Mouse (Mus musculus): ENCODE data around the gene Cdk9. TPM values are rescaled to one million over a fixed set of nuclear protein-coding genes. Genes with fewer than 3 reads are reported as not detected.

The Cdk9 gene
- polyA plus RNA-seq (2017; shearing (Covaris generic)), result 45.1 TPM

GRCm38 (mm10) chr2:32712934-32713817 is at the start of gene Cdk9:
Gene Cdk9 (minus strand): TSS chr2:32713076.

GRCm38 (mm10) chr2:32757056-32757845 is 44.4 kb upstream of the Cdk9 start, which contains the start of gene Tor2a:
Gene Tor2a (plus strand): TSS chr2:32757234.

GRCm38 (mm10) chr2:32740916-32741272 is 28.0 kb upstream of the Cdk9 start, which contains the start of gene 6330409D20Rik:
Gene 6330409D20Rik (minus strand): TSS chr2:32741016.

DNA sequence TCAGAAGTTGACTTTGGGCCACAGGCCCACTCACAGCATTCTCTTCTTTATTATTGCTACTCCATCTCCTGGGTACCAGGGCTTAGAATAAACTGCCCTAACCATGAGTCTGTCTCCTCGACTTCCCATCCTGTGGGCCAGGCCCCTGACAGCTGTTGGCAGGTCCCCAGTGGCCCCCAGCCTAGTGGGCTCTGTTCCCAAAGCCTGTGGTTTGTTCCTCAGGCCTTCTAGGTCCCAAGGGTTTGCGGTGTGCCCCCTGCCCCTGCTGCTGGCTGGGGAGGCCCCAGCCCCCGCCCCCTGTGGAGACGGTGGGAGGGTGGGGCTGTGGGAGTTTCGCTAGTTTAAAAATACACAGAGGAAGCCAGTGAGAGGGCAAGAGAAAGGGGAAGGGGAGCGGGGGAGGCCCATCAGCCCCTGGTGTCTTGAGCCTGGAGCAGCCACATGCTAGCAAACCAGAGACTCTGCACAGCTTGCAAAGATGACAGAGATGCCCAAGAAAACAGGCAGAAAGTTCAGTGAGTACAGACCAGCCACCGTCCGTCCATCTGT is 7.9 kb upstream of the Cdk9 start, which contains the start of gene Sh2d3c:
Sh2d3c (plus strand) TSS at position 375 of the 549 bp plus-strand sequence.

GRCm38 (mm10) chr2:32704021-32704421 is 8.9 kb downstream of the Cdk9 start, which contains the start of gene Fpgs:
Gene Fpgs (minus strand): TSS chr2:32704145.

Other genes with a start within 250 kb of the Cdk9 start
- 72.8 TPM for gene Fam102a, start 177.7 kb downstream of the Cdk9 start, polyA plus RNA-seq (2017; shearing (Covaris generic))
- 148 TPM for gene Dpm2, start 142.2 kb downstream of the Cdk9 start, polyA plus RNA-seq (2017; shearing (Covaris generic))
- not detected for gene Pip5kl1, start 138.3 kb downstream of the Cdk9 start, polyA plus RNA-seq (2017; shearing (Covaris generic))
- not detected for gene 9430097D07Rik, start 137.4 kb downstream of the Cdk9 start, polyA plus RNA-seq (2017; shearing (Covaris generic))
- gene St6galnac4, start 126.0 kb downstream of the Cdk9 start, polyA plus RNA-seq (2017; shearing (Covaris generic)), result 62.6 TPM
- gene St6galnac6, start 113.4 kb downstream of the Cdk9 start, polyA plus RNA-seq (2017; shearing (Covaris generic)), result 6.3 TPM
- gene Ak1, start 91.3 kb downstream of the Cdk9 start, polyA plus RNA-seq (2017; shearing (Covaris generic)), result not detected
- gene Eng, start 66.5 kb downstream of the Cdk9 start, polyA plus RNA-seq (2017; shearing (Covaris generic)), result 0.41 TPM
- 24.0 TPM for gene Fpgs, start 8.9 kb downstream of the Cdk9 start, polyA plus RNA-seq (2017; shearing (Covaris generic))
- 135 TPM for gene Sh2d3c, start 8.0 kb upstream of the Cdk9 start, polyA plus RNA-seq (2017; shearing (Covaris generic))
- gene 6330409D20Rik, start 27.9 kb upstream of the Cdk9 start, polyA plus RNA-seq (2017; shearing (Covaris generic)), result 1.0 TPM
- 85.3 TPM for gene Tor2a, start 44.2 kb upstream of the Cdk9 start, polyA plus RNA-seq (2017; shearing (Covaris generic))
- gene Ttc16, start 62.6 kb upstream of the Cdk9 start, polyA plus RNA-seq (2017; shearing (Covaris generic)), result 1.7 TPM
- gene Ptrh1, start 62.7 kb upstream of the Cdk9 start, polyA plus RNA-seq (2017; shearing (Covaris generic)), result 6.9 TPM
- gene Cfap157, start 71.4 kb upstream of the Cdk9 start, polyA plus RNA-seq (2017; shearing (Covaris generic)), result not detected
- 6.1 TPM for gene Stxbp1, start 134.2 kb upstream of the Cdk9 start, polyA plus RNA-seq (2017; shearing (Covaris generic))
- gene Fam129b, start 163.0 kb upstream of the Cdk9 start, polyA plus RNA-seq (2017; shearing (Covaris generic)), result 1.3 TPM
- 37.4 TPM for gene Rpl12, start 248.5 kb upstream of the Cdk9 start, polyA plus RNA-seq (2017; shearing (Covaris generic))
- gene Lrsam1, start 248.5 kb upstream of the Cdk9 start, polyA plus RNA-seq (2017; shearing (Covaris generic)), result 9.8 TPM